Mouse (Mus musculus) brain, embryonic 14.5 days (tissue): ENCODE measurements around the gene Smim7. TPM values are rescaled to one million over a fixed set of nuclear protein-coding genes. Genes with fewer than 3 reads are reported as not detected.

Experiments used
- DNase-seq: peaks from one replicate; pipeline ENCODE4 v3.0.0-alpha.2; 2011; ENCODE audit warnings: low read depth
- CTCF ChIP-seq: fragments of 200-500 bp; IDR thresholded peaks from 2 replicates; pipeline ENCODE4 v1.5.1; 2012; ENCODE audit warnings: inconsistent platforms, mild to moderate bottlenecking, moderate library complexity, borderline replicate concordance; ENCODE audit not compliant: insufficient read depth, insufficient read length; ENCODE audit errors: extremely low read depth
- POLR2A ChIP-seq: fragments of 200-500 bp; IDR thresholded peaks from 2 replicates; pipeline ENCODE4 v1.6.1; 2012; ENCODE audit warnings: mild to moderate bottlenecking, inconsistent platforms, borderline replicate concordance; ENCODE audit not compliant: poor library complexity, insufficient read depth, insufficient read length, severe bottlenecking; ENCODE audit errors: extremely low read depth
- polyA plus RNA-seq: library from polyadenylated mRNA; depleted of rRNA; stranded (reverse); fragments of >200 nt; gene quantifications from 2 replicates; pipeline ENCODE4 v1.2.3, GENCODE M21; 2012; rRNA removed

Gene Smim7
- polyA plus RNA-seq = 82.4 and 87.4 TPM in 2 replicates

GRCm38 (mm10) chr8:72570633-72571610 lies at the start of gene Smim7:
TSS of gene Smim7 (minus strand) at chr8:72571088.
- DNase-seq = peak; percentile 99
- TF ChIP-seq CTCF (no peak), POLR2A (0 out of 2 replicates have a peak, but pooled peaks have one; percentile 29)

- TF ChIP-seq CTCF = peak; percentile 49; the same call in 1 of the 2 replicates
- no peak for TF ChIP-seq POLR2A
- peak; percentile 47 for DNase-seq
These were observed 19.3 kb upstream of the Smim7 start for GRCm38 (mm10) chr8:72590198-72590597.

GRCm38 (mm10) chr8:72589286-72589685 lies 18.4 kb upstream of the Smim7 start:
- no peak for TF ChIP-seq POLR2A
- no peak for TF ChIP-seq CTCF
- DNase-seq = no peak

GRCm38 (mm10) chr8:72588865-72589264 lies 18.0 kb upstream of the Smim7 start:
- no peak for TF ChIP-seq POLR2A
- TF ChIP-seq CTCF = no peak
- no peak for DNase-seq

- TF ChIP-seq CTCF (no peak), POLR2A (no peak)
- DNase-seq = peak; percentile 45
These were observed 16.9 kb upstream of the Smim7 start for GRCm38 (mm10) chr8:72587806-72588205.

- no peak for TF ChIP-seq POLR2A
- no peak for TF ChIP-seq CTCF
- DNase-seq = no peak
These were observed 13.5 kb upstream of the Smim7 start for GRCm38 (mm10) chr8:72584390-72584789.

- TF ChIP-seq POLR2A (no peak), CTCF (no peak)
- DNase-seq = no peak
These were observed 12.3 kb upstream of the Smim7 start for GRCm38 (mm10) chr8:72583056-72583771.

- TF ChIP-seq CTCF = no peak
- TF ChIP-seq POLR2A = no peak
- no peak for DNase-seq
These were observed 8.5 kb upstream of the Smim7 start for GRCm38 (mm10) chr8:72579374-72579773.

GRCm38 (mm10) chr8:72577941-72578340 lies 7.1 kb upstream of the Smim7 start:
- DNase-seq = no peak
- TF ChIP-seq CTCF = no peak
- no peak for TF ChIP-seq POLR2A

- no peak for TF ChIP-seq CTCF
- no peak for TF ChIP-seq POLR2A
- no peak for DNase-seq
These were observed 6.4 kb upstream of the Smim7 start for GRCm38 (mm10) chr8:72577266-72577665.

GRCm38 (mm10) chr8:72575915-72576314 lies 5.0 kb upstream of the Smim7 start:
- no peak for DNase-seq
- TF ChIP-seq POLR2A (no peak), CTCF (no peak)

GRCm38 (mm10) chr8:72573450-72573849 lies 2.6 kb upstream of the Smim7 start:
- DNase-seq = peak; percentile 17
- TF ChIP-seq CTCF (no peak), POLR2A (no peak)

- no peak for DNase-seq
- TF ChIP-seq POLR2A (no peak), CTCF (no peak)
These were observed 1.6 kb upstream of the Smim7 start for GRCm38 (mm10) chr8:72572507-72572906.
